Mouse (Mus musculus) forebrain, embryonic 13.5 days (tissue): Measurements from ENCODE around the gene Uhrf1bp1. TPM values are rescaled to one million over a fixed set of nuclear protein-coding genes. Genes with fewer than 3 reads are reported as not detected.
A peak's percentile ranks its signal among the peaks of the same experiment; 100 is the strongest.

Source experiments
- ATAC-seq: fragments of 200-750 bp; cut with Nextera tagmentation; 2 replicates; pipeline ENCODE4 v1.8.0; 2017
- H3K27ac ChIP-seq: fragments of 300-500 bp; sonication (generic); 2 replicates; pipeline ENCODE4 v1.5.1; 2015; ENCODE audit warnings: inconsistent platforms, mild to moderate bottlenecking, moderate library complexity
- H3K27me3 ChIP-seq: fragments of 300-500 bp; sonication (generic); 2 replicates; pipeline ENCODE4 v1.6.1; 2015; ENCODE audit warnings: mild to moderate bottlenecking, inconsistent platforms
- H3K36me3 ChIP-seq: fragments of 300-500 bp; sonication (generic); 2 replicates; pipeline ENCODE4 v1.6.1; 2015; ENCODE audit warnings: mild to moderate bottlenecking, inconsistent platforms; ENCODE audit not compliant: poor library complexity, severe bottlenecking
- H3K4me1 ChIP-seq: fragments of 300-500 bp; sonication (generic); 2 replicates; pipeline ENCODE4 v1.6.1; 2015; ENCODE audit warnings: inconsistent platforms
- H3K4me2 ChIP-seq: fragments of 300-500 bp; sonication (generic); 2 replicates; pipeline ENCODE4 v1.6.1; 2015; ENCODE audit warnings: inconsistent platforms, mild to moderate bottlenecking, moderate library complexity
- H3K4me3 ChIP-seq: fragments of 300-500 bp; sonication (generic); 2 replicates; pipeline ENCODE4 v1.5.1; 2015; ENCODE audit warnings: mild to moderate bottlenecking, inconsistent platforms
- H3K9ac ChIP-seq: fragments of 300-500 bp; sonication (generic); 2 replicates; pipeline ENCODE4 v1.6.1; 2015; ENCODE audit warnings: mild to moderate bottlenecking, inconsistent platforms
- H3K9me3 ChIP-seq: fragments of 300-500 bp; sonication (generic); replicated peaks from 2 replicates; pipeline ENCODE4 v1.6.1; 2016; ENCODE audit warnings: inconsistent platforms
- WGBS: fragments of 180-500 bp; shearing (Covaris S2); methylation state at CpG from one replicate; pipeline ENCODE4 v1.1.7; 2015; 5-methylcytosine and 5-hydroxymethylcytosine counted together
- polyA plus RNA-seq: library from polyadenylated mRNA; unstranded; fragments of >200 nt; fragmentation: Nextera tagmentation; extraction: Ambion mirVana; gene quantifications from 2 replicates; pipeline ENCODE4 v1.2.1, GENCODE M21; 2015

Gene Uhrf1bp1
- polyA plus RNA-seq, 1 experiment from 2014 or later: 4.7 TPM

- WGBS: 1% methylated on average over 52 of the region's 52 CpGs
- peaks cover 26% of the 10 kb centered on the region for H3K4me1 ChIP-seq
Observed at GRCm38 (mm10) chr17:27856798-27857648, 782 bp downstream of the Uhrf1bp1 start.

GRCm38 (mm10) chr17:27857649-27858475, 1.6 kb downstream of the Uhrf1bp1 start:
- Histone ChIP-seq H3K4me1 (peaks cover 26% of the 10 kb centered on the region), H3K9ac (peak overlapping the region; percentile 91), H3K36me3 (peaks cover 16% of the 10 kb centered on the region), H3K4me2 (peak overlapping the region; percentile 89), H3K27ac (no peak overlapping the region), H3K9me3 (no peaks in the 10 kb centered on the region), H3K27me3 (no peaks in the 10 kb centered on the region), H3K4me3 (peak overlapping the region; percentile 87)
- 69% methylated on average over 11 of the region's 11 CpGs for WGBS
- no peak for ATAC-seq

More at GRCm38 (mm10) chr17:27856798-27857648, 782 bp downstream of the Uhrf1bp1 start:
- ATAC-seq: peak; percentile 60
- H3K9ac ChIP-seq: peak overlapping the region; percentile 91
- H3K36me3 ChIP-seq: peaks cover 25% of the 10 kb centered on the region
- H3K27me3 ChIP-seq: no peaks in the 10 kb centered on the region
- H3K27ac ChIP-seq: peak overlapping the region; percentile 76
- peak overlapping the region; percentile 89 for H3K4me2 ChIP-seq
- no peaks in the 10 kb centered on the region for H3K9me3 ChIP-seq
- H3K4me3 ChIP-seq: peak overlapping the region; percentile 87

- Histone ChIP-seq H3K27me3 (no peaks in the 10 kb centered on the region), H3K4me2 (no peak overlapping the region), H3K36me3 (peaks cover 4% of the 10 kb centered on the region), H3K27ac (no peak overlapping the region), H3K4me1 (peaks cover 26% of the 10 kb centered on the region), H3K9ac (peak overlapping the region; percentile 9; the same call in 1 of the 2 replicates), H3K4me3 (no peak overlapping the region), H3K9me3 (no peaks in the 10 kb centered on the region)
- no peak for ATAC-seq
- 47% methylated on average over 2 of the region's 2 CpGs for WGBS
Observed at GRCm38 (mm10) chr17:27859131-27859530, 2.9 kb downstream of the Uhrf1bp1 start.

- 91% methylated on average over 2 of the region's 2 CpGs for WGBS
- no peak overlapping the region for H3K27ac ChIP-seq
- H3K27me3 ChIP-seq: no peaks in the 10 kb centered on the region
Observed at GRCm38 (mm10) chr17:27865461-27865860, 9.2 kb downstream of the Uhrf1bp1 start.

GRCm38 (mm10) chr17:27866737-27867136, 10.5 kb downstream of the Uhrf1bp1 start:
- H3K4me2 ChIP-seq: no peak overlapping the region
- no peaks in the 10 kb centered on the region for H3K27me3 ChIP-seq
- no peak overlapping the region for H3K9ac ChIP-seq
- no peaks in the 10 kb centered on the region for H3K36me3 ChIP-seq
- H3K4me3 ChIP-seq: no peak overlapping the region
- 91% methylated on average over 4 of the region's 4 CpGs for WGBS
- H3K9me3 ChIP-seq: no peaks in the 10 kb centered on the region
- no peak for ATAC-seq
- no peak overlapping the region for H3K27ac ChIP-seq
- H3K4me1 ChIP-seq: no peaks in the 10 kb centered on the region

More at GRCm38 (mm10) chr17:27865461-27865860, 9.2 kb downstream of the Uhrf1bp1 start:
- Histone ChIP-seq H3K9me3 (no peaks in the 10 kb centered on the region), H3K4me3 (no peak overlapping the region), H3K36me3 (no peaks in the 10 kb centered on the region), H3K4me2 (no peak overlapping the region), H3K4me1 (no peaks in the 10 kb centered on the region), H3K9ac (no peak overlapping the region)
- ATAC-seq: no peak

GRCm38 (mm10) chr17:27871851-27872250, 15.6 kb downstream of the Uhrf1bp1 start:
- H3K9me3 ChIP-seq: no peaks in the 10 kb centered on the region
- no peaks in the 10 kb centered on the region for H3K4me1 ChIP-seq
- no peak for ATAC-seq
- no peak overlapping the region for H3K27ac ChIP-seq
- no peak overlapping the region for H3K4me3 ChIP-seq
- H3K27me3 ChIP-seq: no peaks in the 10 kb centered on the region
- WGBS: 89% methylated on average over 3 of the region's 3 CpGs
- H3K9ac ChIP-seq: no peak overlapping the region
- H3K36me3 ChIP-seq: no peaks in the 10 kb centered on the region
- H3K4me2 ChIP-seq: no peak overlapping the region

- Histone ChIP-seq H3K4me1 (no peaks in the 10 kb centered on the region), H3K36me3 (peaks cover 2% of the 10 kb centered on the region; the same call in 1 of the 2 replicates), H3K4me3 (no peak overlapping the region), H3K4me2 (no peak overlapping the region), H3K27me3 (no peaks in the 10 kb centered on the region), H3K9me3 (no peaks in the 10 kb centered on the region), H3K9ac (no peak overlapping the region), H3K27ac (no peak overlapping the region)
- 81% methylated on average over 3 of the region's 3 CpGs for WGBS
- no peak for ATAC-seq
Observed at GRCm38 (mm10) chr17:27873583-27873982, 17.3 kb downstream of the Uhrf1bp1 start.

GRCm38 (mm10) chr17:27874510-27874909, 18.3 kb downstream of the Uhrf1bp1 start:
- no peak for ATAC-seq
- 78% methylated on average over 5 of the region's 5 CpGs for WGBS
- no peaks in the 10 kb centered on the region for H3K27me3 ChIP-seq
- no peak overlapping the region for H3K4me3 ChIP-seq
- no peaks in the 10 kb centered on the region for H3K9me3 ChIP-seq
- H3K9ac ChIP-seq: no peak overlapping the region
- H3K27ac ChIP-seq: no peak overlapping the region
- peaks cover 12% of the 10 kb centered on the region for H3K36me3 ChIP-seq
- H3K4me1 ChIP-seq: no peaks in the 10 kb centered on the region
- H3K4me2 ChIP-seq: no peak overlapping the region

- Histone ChIP-seq H3K36me3 (peaks cover 65% of the 10 kb centered on the region), H3K27ac (no peak overlapping the region)
- 67% methylated on average over 11 of the region's 11 CpGs for WGBS
Observed at GRCm38 (mm10) chr17:27881518-27881917, 25.3 kb downstream of the Uhrf1bp1 start.

GRCm38 (mm10) chr17:27883129-27883528, 26.9 kb downstream of the Uhrf1bp1 start:
- no peak for ATAC-seq
- Histone ChIP-seq H3K4me1 (no peaks in the 10 kb centered on the region), H3K4me2 (no peak overlapping the region), H3K9me3 (no peaks in the 10 kb centered on the region), H3K27ac (no peak overlapping the region), H3K9ac (no peak overlapping the region), H3K27me3 (no peaks in the 10 kb centered on the region), H3K36me3 (peaks cover 78% of the 10 kb centered on the region), H3K4me3 (no peak overlapping the region)
- 91% methylated on average over 8 of the region's 8 CpGs for WGBS

More at GRCm38 (mm10) chr17:27881518-27881917, 25.3 kb downstream of the Uhrf1bp1 start:
- Histone ChIP-seq H3K4me3 (no peak overlapping the region), H3K4me2 (no peak overlapping the region), H3K9ac (no peak overlapping the region), H3K27me3 (no peaks in the 10 kb centered on the region), H3K9me3 (no peaks in the 10 kb centered on the region), H3K4me1 (no peaks in the 10 kb centered on the region)
- ATAC-seq: no peak

GRCm38 (mm10) chr17:27883994-27884393, 27.8 kb downstream of the Uhrf1bp1 start:
- Histone ChIP-seq H3K4me1 (no peaks in the 10 kb centered on the region), H3K27ac (no peak overlapping the region), H3K27me3 (no peaks in the 10 kb centered on the region), H3K9ac (no peak overlapping the region), H3K36me3 (peaks cover 79% of the 10 kb centered on the region), H3K4me2 (no peak overlapping the region), H3K4me3 (no peak overlapping the region), H3K9me3 (no peaks in the 10 kb centered on the region)
- WGBS: 93% methylated on average over 6 of the region's 6 CpGs
- no peak for ATAC-seq
